Mouse (Mus musculus) embryonic facial prominence, embryonic 10.5 days (tissue): ENCODE data around the gene Tmem131l. TPM values are rescaled to one million over a fixed set of nuclear protein-coding genes. Genes with fewer than 3 reads are reported as not detected.

Source experiments
- DNase-seq: peaks from one replicate; pipeline ENCODE4 v3.0.0-alpha.2; 2017; ENCODE audit warnings: low spot score
- H3K27ac ChIP-seq: fragments of 300-500 bp; sonication (generic); replicated peaks from 2 replicates; pipeline ENCODE4 v1.5.1; 2016; ENCODE audit warnings: mild to moderate bottlenecking
- H3K27me3 ChIP-seq: fragments of 300-500 bp; sonication (generic); replicated peaks from 2 replicates; pipeline ENCODE4 v1.6.1; 2016; ENCODE audit warnings: low read depth, mild to moderate bottlenecking; ENCODE audit not compliant: poor library complexity, severe bottlenecking
- H3K36me3 ChIP-seq: fragments of 300-500 bp; sonication (generic); replicated peaks from 2 replicates; pipeline ENCODE4 v1.6.1; 2016; ENCODE audit warnings: mild to moderate bottlenecking, moderate library complexity
- H3K4me1 ChIP-seq: fragments of 300-500 bp; sonication (generic); 2 replicates; pipeline ENCODE4 v1.6.1; 2016
- H3K4me3 ChIP-seq: fragments of 300-500 bp; sonication (generic); 2 replicates; pipeline ENCODE4 v1.5.1; 2016; ENCODE audit warnings: mild to moderate bottlenecking, moderate library complexity
- H3K9me3 ChIP-seq: fragments of 300-500 bp; sonication (generic); 2 replicates; pipeline ENCODE4 v1.6.1; 2016; ENCODE audit warnings: mild to moderate bottlenecking
- WGBS: fragments of 180-500 bp; shearing (Covaris S2); methylation state at CpG from one replicate; pipeline ENCODE4 v1.1.7; 2016; 5-methylcytosine and 5-hydroxymethylcytosine counted together
- polyA plus RNA-seq: library from polyadenylated mRNA; unstranded; fragments of >200 nt; fragmentation: Nextera tagmentation; extraction: Ambion mirVana; gene quantifications from 2 replicates; pipeline ENCODE4 v1.2.1, GENCODE M21; 2016

The Tmem131l gene
- polyA plus RNA-seq, 1 experiment from 2014 or later = 82.6 TPM

DNA sequence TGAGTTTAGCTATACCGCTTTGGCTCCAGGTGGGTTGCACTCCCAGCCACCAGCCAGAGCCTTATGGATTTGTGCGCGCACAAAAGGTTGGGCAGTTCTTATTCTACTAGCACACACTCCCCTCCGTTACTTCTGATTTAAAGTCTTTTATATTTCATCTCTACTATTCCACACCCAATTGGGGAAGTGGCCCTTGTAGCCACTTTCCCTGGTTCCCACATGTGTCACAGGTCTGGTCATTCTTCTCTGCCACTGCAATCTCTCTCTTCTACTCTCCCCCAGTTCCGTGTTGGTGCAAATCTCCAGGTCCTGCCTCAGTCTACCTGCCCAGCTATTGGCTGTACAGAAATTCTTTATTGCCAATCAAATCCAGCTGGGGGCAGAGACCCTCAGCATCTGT, 184.3 kb downstream of the Tmem131l start:
- Histone ChIP-seq H3K9me3 (no peaks in the 10 kb centered on the region), H3K27me3 (no peaks in the 10 kb centered on the region), H3K27ac (no peak overlapping the region), H3K36me3 (no peaks in the 10 kb centered on the region), H3K4me3 (no peak overlapping the region), H3K4me1 (no peaks in the 10 kb centered on the region)
- no peak for DNase-seq
- 94% methylated on average over 5 of the region's 5 CpGs for WGBS

DNA sequence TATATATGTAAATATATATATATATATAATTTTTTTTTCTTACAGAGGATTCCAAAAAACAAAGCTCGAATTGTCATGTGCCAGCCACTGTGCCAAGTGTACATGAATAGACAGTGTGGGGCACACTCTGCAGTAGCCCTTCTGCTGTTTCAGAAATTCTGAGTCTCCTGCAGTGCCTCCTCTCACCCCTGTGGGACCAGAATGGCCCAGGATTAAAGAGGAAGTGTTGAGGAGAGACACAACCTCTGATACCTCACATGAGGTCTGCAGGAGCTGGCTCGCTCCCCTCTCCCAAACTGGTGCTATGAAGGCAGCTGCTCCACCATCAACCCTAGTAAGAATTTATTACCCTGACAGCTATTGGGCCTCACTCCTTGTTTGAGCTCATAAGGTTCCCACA, 190.6 kb downstream of the Tmem131l start:
- H3K9me3 ChIP-seq = no peaks in the 10 kb centered on the region
- WGBS = 82% methylated on average over 2 of the region's 2 CpGs
- H3K4me1 ChIP-seq = no peaks in the 10 kb centered on the region
- H3K27ac ChIP-seq = no peak overlapping the region
- H3K27me3 ChIP-seq = 0 out of 2 replicates have a peak, but pooled peaks cover 6% of the 10 kb centered on the region
- H3K36me3 ChIP-seq = no peaks in the 10 kb centered on the region
- DNase-seq = no peak
- no peak overlapping the region for H3K4me3 ChIP-seq

Other genes with a start within 250 kb of the Tmem131l start
- gene Tlr2, start 198.4 kb downstream of the Tmem131l start, polyA plus RNA-seq = 1.1 and 2.0 TPM in 2 replicates
- 13.4 and 15.2 TPM in 2 replicates for gene Mnd1, start 115.6 kb upstream of the Tmem131l start, polyA plus RNA-seq
- gene Gm6525, start 133.9 kb upstream of the Tmem131l start, polyA plus RNA-seq = 0.91 and 1.3 TPM in 2 replicates